ENCODE assay signal across 10 mouse cellular contexts in the genomic region with DNA sequence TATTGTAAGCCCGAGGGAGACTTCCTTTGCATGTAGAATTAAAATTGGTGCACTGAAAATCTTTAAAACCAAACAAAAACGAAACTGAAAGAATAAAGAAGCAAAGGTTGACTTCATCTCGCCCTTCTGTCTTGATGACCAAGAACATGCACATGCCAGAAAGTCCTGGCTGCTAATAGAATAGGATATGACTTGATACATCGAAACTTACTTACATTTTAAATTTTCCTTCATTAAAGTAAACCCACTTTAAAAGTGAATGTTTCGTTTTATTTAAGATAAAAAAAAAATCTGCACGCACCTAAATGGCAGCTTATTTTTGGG. TPM values are rescaled to one million over a fixed set of nuclear protein-coding genes. Genes with fewer than 3 reads are reported as not detected.
DNase-seq lines count a peak whose midpoint lies in the region; ATAC-seq and TF ChIP-seq lines count a peak whose summit lies in the region.
"Had no signal": no experiment of that assay in that cellular context is flagged by ENCODE, and none has a peak within 500 bp of the region (broad histone marks: within the 10 kb centered on the region; RNA-seq: fewer than 3 reads in every experiment).

No protein-coding gene starts in this region.

- TF ChIP-seq CTCF in lung, postnatal 0 days (IDR thresholded peaks at IDR 0.05) = no peak
- no peak for TF ChIP-seq CTCF in small intestine, adult 2 months (IDR thresholded peaks at IDR 0.05; ENCODE audit: extremely low read depth, insufficient read length, insufficient replicate concordance, low read depth, low read length)

- ATAC-seq in forebrain, embryonic 16.5 days = no peak
- no peak for ATAC-seq in lung, postnatal 0 days
- no peak for ATAC-seq in limb, embryonic 15.5 days (ENCODE audit: insufficient number of reproducible peaks, low FRiP score, low TSS enrichment, low read depth)

- H3K36me3 ChIP-seq in forebrain, embryonic 10.5 days (replicated peaks) = no peaks in the 10 kb centered on the region
- H3K36me3 ChIP-seq in forebrain, embryonic 16.5 days (ENCODE audit: control insufficient read depth, insufficient read depth) = no peaks in the 10 kb centered on the region
- H3K36me3 ChIP-seq in lung, postnatal 0 days (ENCODE audit: insufficient read depth, low read length) = no peaks in the 10 kb centered on the region
- no peaks in the 10 kb centered on the region for H3K36me3 ChIP-seq in limb, embryonic 15.5 days
- H3K36me3 ChIP-seq in small intestine, adult 2 months (ENCODE audit: control insufficient read depth, insufficient read depth, low read length) = no peaks in the 10 kb centered on the region

- H3K4me2 ChIP-seq in forebrain, embryonic 16.5 days (ENCODE audit: low read length) = no peak overlapping the region
- H3K4me2 ChIP-seq in lung, postnatal 0 days (replicated peaks; ENCODE audit: low read depth, low read length) = peak overlapping the region; percentile 64
- peak overlapping the region; percentile 52 for H3K4me2 ChIP-seq in limb, embryonic 15.5 days

- peaks cover 40% of the 10 kb centered on the region for H3K4me1 ChIP-seq in forebrain, embryonic 10.5 days
- H3K4me1 ChIP-seq in forebrain, embryonic 16.5 days (replicated peaks; ENCODE audit: control insufficient read depth, insufficient read depth, low read length) = peaks cover 20% of the 10 kb centered on the region
- no peaks in the 10 kb centered on the region for H3K4me1 ChIP-seq in lung, postnatal 0 days (ENCODE audit: insufficient read depth, low read depth, low read length)
- H3K4me1 ChIP-seq in limb, embryonic 15.5 days = peaks cover 35% of the 10 kb centered on the region
- peaks cover 3% of the 10 kb centered on the region; the same call in 1 of the 2 replicates for H3K4me1 ChIP-seq in small intestine, adult 2 months (ENCODE audit: control insufficient read depth, insufficient read depth, insufficient read length, low read length)

- no peak for TF ChIP-seq POLR2A in small intestine, adult 2 months (IDR thresholded peaks at IDR 0.05; ENCODE audit: low read depth, low read length)

- H3K9me3 ChIP-seq in forebrain, embryonic 10.5 days = no peaks in the 10 kb centered on the region
- H3K9me3 ChIP-seq in forebrain, embryonic 16.5 days (ENCODE audit: control insufficient read depth, low read length) = peaks cover 2% of the 10 kb centered on the region; the same call in 1 of the 2 replicates
- no peaks in the 10 kb centered on the region for H3K9me3 ChIP-seq in lung, postnatal 0 days (ENCODE audit: low read length)
- no peaks in the 10 kb centered on the region for H3K9me3 ChIP-seq in limb, embryonic 15.5 days

- peak overlapping the region; percentile 37 for H3K4me3 ChIP-seq in forebrain, embryonic 10.5 days
- H3K4me3 ChIP-seq in forebrain, embryonic 16.5 days (replicated peaks; ENCODE audit: low read length) = no peak overlapping the region
- H3K4me3 ChIP-seq in lung, postnatal 0 days (ENCODE audit: low read depth, low read length) = peak overlapping the region; percentile 46
- peak overlapping the region; percentile 35 for H3K4me3 ChIP-seq in limb, embryonic 15.5 days
- H3K4me3 ChIP-seq in small intestine, adult 2 months (ENCODE audit: low read depth, low read length) = peak overlapping the region; percentile 37
- H3K4me3 ChIP-seq: left cerebral cortex, adult 2 months had no signal

- TF ChIP-seq EP300 in lung, postnatal 0 days (IDR thresholded peaks at IDR 0.05) = no peak

- whole genome bisulfite sequencing in forebrain, embryonic 10.5 days = 6% methylated on average over 6 of the region's 6 CpGs
- WGBS in forebrain, embryonic 16.5 days = 7% methylated on average over 6 of the region's 6 CpGs
- WGBS in lung, postnatal 0 days = 4% methylated on average over 6 of the region's 6 CpGs
- 8% methylated on average over 6 of the region's 6 CpGs for WGBS in limb, embryonic 15.5 days
- 14% methylated on average over 6 of the region's 6 CpGs for WGBS in small intestine, adult 2 months

- no peak overlapping the region for H3K9ac ChIP-seq in forebrain, embryonic 16.5 days (replicated peaks; ENCODE audit: low read depth, low read length)
- H3K9ac ChIP-seq in lung, postnatal 0 days (replicated peaks; ENCODE audit: low read depth) = peak overlapping the region; percentile 34; the same call in 1 of the 2 replicates
- H3K9ac ChIP-seq in limb, embryonic 15.5 days = no peak overlapping the region

- no peak for DNase-seq in forebrain, embryonic 10.5 days (ENCODE audit: extremely low spot score, low spot score)
- peak; percentile 63 for DNase-seq in lung, postnatal 0 days (ENCODE audit: low spot score)
- DNase-seq in lung, postnatal 10 days = no peak
- no peak for DNase-seq in layer of hippocampus, adult 18-20 months (ENCODE audit: low spot score in 2 of 2)
- DNase-seq in kidney, adult 9 months = no peak

- H3K27ac ChIP-seq in forebrain, embryonic 10.5 days = no peak overlapping the region
- H3K27ac ChIP-seq in forebrain, embryonic 16.5 days (ENCODE audit: low read length) = no peak overlapping the region
- peak overlapping the region; percentile 77 for H3K27ac ChIP-seq in lung, postnatal 0 days (ENCODE audit: low read length)
- no peak overlapping the region for H3K27ac ChIP-seq in limb, embryonic 15.5 days
- H3K27ac ChIP-seq in small intestine, adult 2 months (ENCODE audit: insufficient read depth, low read depth, low read length) = no peak overlapping the region
- H3K27ac ChIP-seq: left cerebral cortex, adult 2 months had no signal

- peaks cover 100% of the 10 kb centered on the region for H3K27me3 ChIP-seq in forebrain, embryonic 10.5 days (ENCODE audit: poor library complexity, severe bottlenecking)
- peaks cover 77% of the 10 kb centered on the region for H3K27me3 ChIP-seq in forebrain, embryonic 16.5 days (replicated peaks; ENCODE audit: control insufficient read depth, insufficient read depth, low read length)
- peaks cover 29% of the 10 kb centered on the region for H3K27me3 ChIP-seq in lung, postnatal 0 days (replicated peaks; ENCODE audit: insufficient read depth, low read length)
- peaks cover 86% of the 10 kb centered on the region for H3K27me3 ChIP-seq in limb, embryonic 15.5 days
- H3K27me3 ChIP-seq in small intestine, adult 2 months (ENCODE audit: control insufficient read depth, insufficient read depth, low read length) = peaks cover 51% of the 10 kb centered on the region

RNA-seq across cellular contexts. Expression of gene Irx2, which starts 3.8 kb away (rescaled TPM):
- 1.1 and 1.9 TPM in 2 replicates for polyA plus RNA-seq in forebrain, embryonic 10.5 days (2016; fragmentation: Nextera tagmentation; extraction: Ambion mirVana)
- 0.30 and 1.7 TPM in 2 replicates for polyA plus RNA-seq in forebrain, embryonic 16.5 days (2015; fragmentation: Nextera tagmentation; extraction: Ambion mirVana)
- 36.2 and 40.0 TPM in 2 replicates for polyA plus RNA-seq in lung, postnatal 0 days (2015; fragmentation: Nextera tagmentation; extraction: Ambion mirVana)
- 27.7 and 32.9 TPM in 2 replicates for polyA plus RNA-seq in limb, embryonic 15.5 days (2015; fragmentation: Nextera tagmentation; extraction: Ambion mirVana)
- polyA plus RNA-seq in small intestine, adult 2 months (2012; rRNA removed) = 0.51 TPM in 1 of 2 replicates, not detected in the other
- under 1 TPM in 1 of 2 experiments, not detected in 1; 0.32 TPM for total RNA-seq in layer of hippocampus, adult 18-20 months (2021)
- total RNA-seq: left cerebral cortex, adult 2 months had no signal
- polyA plus RNA-seq: cortical plate, adult 2 months had no signal
